Comparison of ENCODE assay signal across 8 mouse cellular contexts in the genomic region with DNA sequence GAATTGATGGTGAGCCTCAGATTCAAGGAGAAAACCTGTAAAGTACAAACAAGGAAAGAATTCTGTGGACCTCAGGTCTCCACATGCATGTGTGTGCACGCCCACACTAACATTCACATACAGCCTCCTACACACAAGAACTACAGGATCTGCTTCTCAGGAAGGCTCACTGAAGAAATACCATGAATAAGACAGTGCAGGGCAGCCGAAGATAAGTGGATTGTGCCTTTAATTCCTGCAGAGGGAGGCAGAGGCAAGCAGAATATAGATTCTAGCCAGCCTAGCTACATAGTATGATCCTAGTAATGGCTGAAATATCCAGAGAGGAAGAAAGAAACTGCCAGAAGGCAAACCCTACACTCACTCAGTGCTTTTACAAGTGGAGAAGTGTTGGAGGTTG. TPM values are rescaled to one million over a fixed set of nuclear protein-coding genes. Genes with fewer than 3 reads are reported as not detected.
A peak's percentile ranks its signal among the peaks of the same experiment; 100 is the strongest.
DNase-seq lines count a peak whose midpoint lies in the region; ATAC-seq and TF ChIP-seq lines count a peak whose summit lies in the region.

No protein-coding gene starts in this region.

- TF ChIP-seq CTCF in cerebellum, adult 2 months (IDR thresholded peaks at IDR 0.05; ENCODE audit: borderline replicate concordance, insufficient read depth, low read depth, low read length), result no peak

- no peaks in the 10 kb centered on the region for H3K36me3 ChIP-seq in forebrain, embryonic 13.5 days (ENCODE audit: poor library complexity, severe bottlenecking)
- H3K36me3 ChIP-seq in forebrain, embryonic 12.5 days (replicated peaks), result no peaks in the 10 kb centered on the region
- no peaks in the 10 kb centered on the region for H3K36me3 ChIP-seq in neural tube, embryonic 12.5 days
- no peaks in the 10 kb centered on the region; the same call in 1 of the 2 replicates for H3K36me3 ChIP-seq in limb, embryonic 15.5 days

- no peak overlapping the region for H3K4me3 ChIP-seq in forebrain, embryonic 13.5 days
- no peak overlapping the region for H3K4me3 ChIP-seq in forebrain, embryonic 12.5 days (replicated peaks)
- no peak overlapping the region for H3K4me3 ChIP-seq in neural tube, embryonic 12.5 days
- peak overlapping the region; percentile 99; the same call in 1 of the 2 replicates for H3K4me3 ChIP-seq in limb, embryonic 15.5 days
- no peak overlapping the region for H3K4me3 ChIP-seq in cerebellum, adult 2 months (replicated peaks; ENCODE audit: insufficient read depth, low read depth, low read length)

- no peak for DNase-seq in neural tube, embryonic 10.5 days (ENCODE audit: extremely low spot score, low spot score)
- no peak for DNase-seq in adrenal gland, postnatal 10 days
- DNase-seq in cerebellum, adult 2 months, result no peak
- DNase-seq in Muller cell, postnatal 12 days (ENCODE audit: inconsistent ontology term), result no peak

- H3K9ac ChIP-seq in forebrain, embryonic 13.5 days, result no peak overlapping the region
- H3K9ac ChIP-seq in forebrain, embryonic 12.5 days, result no peak overlapping the region
- no peak overlapping the region for H3K9ac ChIP-seq in neural tube, embryonic 12.5 days
- H3K9ac ChIP-seq in limb, embryonic 15.5 days, result no peak overlapping the region

- WGBS in forebrain, embryonic 13.5 days, result 68% methylated on average over 2 of the region's 2 CpGs
- 64% methylated on average over 2 of the region's 2 CpGs for WGBS in forebrain, embryonic 12.5 days
- WGBS in neural tube, embryonic 12.5 days, result 74% methylated on average over 2 of the region's 2 CpGs
- 50% methylated on average over 2 of the region's 2 CpGs for WGBS in limb, embryonic 15.5 days
- WGBS in cerebellum, adult 2 months, result 55% methylated on average over 2 of the region's 2 CpGs

- H3K27me3 ChIP-seq in forebrain, embryonic 13.5 days, result peaks cover 7% of the 10 kb centered on the region; the same call in 1 of the 2 replicates
- peaks cover 6% of the 10 kb centered on the region; the same call in 1 of the 2 replicates for H3K27me3 ChIP-seq in forebrain, embryonic 12.5 days
- peaks cover 3% of the 10 kb centered on the region; the same call in 1 of the 2 replicates for H3K27me3 ChIP-seq in neural tube, embryonic 12.5 days (replicated peaks)
- H3K27me3 ChIP-seq in limb, embryonic 15.5 days, result 0 out of 2 replicates have a peak, but pooled peaks cover 7% of the 10 kb centered on the region
- no peaks in the 10 kb centered on the region for H3K27me3 ChIP-seq in cerebellum, adult 2 months (ENCODE audit: control insufficient read depth, insufficient read depth, low read length)

- H3K9me3 ChIP-seq in forebrain, embryonic 13.5 days (replicated peaks), result no peaks in the 10 kb centered on the region
- H3K9me3 ChIP-seq in forebrain, embryonic 12.5 days, result no peaks in the 10 kb centered on the region
- no peaks in the 10 kb centered on the region for H3K9me3 ChIP-seq in neural tube, embryonic 12.5 days
- H3K9me3 ChIP-seq in limb, embryonic 15.5 days, result no peaks in the 10 kb centered on the region

- H3K27ac ChIP-seq in forebrain, embryonic 13.5 days, result no peak overlapping the region
- H3K27ac ChIP-seq in forebrain, embryonic 12.5 days, result no peak overlapping the region
- no peak overlapping the region for H3K27ac ChIP-seq in neural tube, embryonic 12.5 days
- H3K27ac ChIP-seq in limb, embryonic 15.5 days, result peak overlapping the region; percentile 84; the same call in 1 of the 2 replicates
- H3K27ac ChIP-seq in cerebellum, adult 2 months (ENCODE audit: insufficient read depth, low read length), result no peak overlapping the region

- H3K4me1 ChIP-seq in forebrain, embryonic 13.5 days, result peaks cover 17% of the 10 kb centered on the region
- peaks cover 15% of the 10 kb centered on the region for H3K4me1 ChIP-seq in forebrain, embryonic 12.5 days
- peaks cover 15% of the 10 kb centered on the region for H3K4me1 ChIP-seq in neural tube, embryonic 12.5 days
- peaks cover 13% of the 10 kb centered on the region for H3K4me1 ChIP-seq in limb, embryonic 15.5 days
- H3K4me1 ChIP-seq in cerebellum, adult 2 months (ENCODE audit: control insufficient read depth, insufficient read depth, low read length), result no peaks in the 10 kb centered on the region; the same call in 1 of the 2 replicates

- no peak for TF ChIP-seq POLR2A in cerebellum, adult 2 months (IDR thresholded peaks at IDR 0.05; ENCODE audit: borderline replicate concordance, insufficient read depth, low read length)

- peak; percentile 48 for ATAC-seq in forebrain, embryonic 13.5 days
- no peak for ATAC-seq in forebrain, embryonic 12.5 days (ENCODE audit: low FRiP score)
- 0 out of 2 replicates have a peak, but pooled peaks have one; percentile 10 for ATAC-seq in neural tube, embryonic 12.5 days (ENCODE audit: low FRiP score, low read depth)
- peak; percentile 48; the same call in 1 of the 2 replicates for ATAC-seq in limb, embryonic 15.5 days (ENCODE audit: insufficient number of reproducible peaks, low FRiP score, low TSS enrichment, low read depth)

- no peak overlapping the region for H3K4me2 ChIP-seq in forebrain, embryonic 13.5 days
- H3K4me2 ChIP-seq in forebrain, embryonic 12.5 days, result no peak overlapping the region
- no peak overlapping the region for H3K4me2 ChIP-seq in neural tube, embryonic 12.5 days (replicated peaks)
- no peak overlapping the region; the same call in 1 of the 2 replicates for H3K4me2 ChIP-seq in limb, embryonic 15.5 days

RNA-seq across cellular contexts. Expression of gene Ube2l3, which starts 0.5 kb away (rescaled TPM):
- 359 and 360 TPM in 2 replicates for polyA plus RNA-seq in forebrain, embryonic 13.5 days (2015; fragmentation: Nextera tagmentation; extraction: Ambion mirVana)
- 388 and 407 TPM in 2 replicates for polyA plus RNA-seq in forebrain, embryonic 12.5 days (2016; fragmentation: Nextera tagmentation; extraction: Ambion mirVana)
- 342 and 364 TPM in 2 replicates for polyA plus RNA-seq in neural tube, embryonic 12.5 days (2016; fragmentation: Nextera tagmentation; extraction: Ambion mirVana)
- polyA plus RNA-seq in limb, embryonic 15.5 days (2015; fragmentation: Nextera tagmentation; extraction: Ambion mirVana), result 313 and 321 TPM in 2 replicates
- 100 to 1,000 TPM; 163 to 176 TPM for total RNA-seq in adrenal gland, postnatal 10 days (2021)
- 128 and 133 TPM in 2 replicates for polyA plus RNA-seq in cerebellum, adult 2 months (2012; rRNA removed)

RNA-seq across cellular contexts. Expression of gene Rimbp3, which starts 6.4 kb away (rescaled TPM):
- polyA plus RNA-seq in forebrain, embryonic 13.5 days (2015; fragmentation: Nextera tagmentation; extraction: Ambion mirVana), result 1.4 and 1.9 TPM in 2 replicates
- 1.9 and 2.1 TPM in 2 replicates for polyA plus RNA-seq in forebrain, embryonic 12.5 days (2016; fragmentation: Nextera tagmentation; extraction: Ambion mirVana)
- polyA plus RNA-seq in neural tube, embryonic 12.5 days (2016; fragmentation: Nextera tagmentation; extraction: Ambion mirVana), result 1.8 and 2.1 TPM in 2 replicates
- 0.27 and 0.32 TPM in 2 replicates for polyA plus RNA-seq in limb, embryonic 15.5 days (2015; fragmentation: Nextera tagmentation; extraction: Ambion mirVana)
- total RNA-seq in adrenal gland, postnatal 10 days (2021), result under 1 TPM in 1 of 2 experiments, not detected in 1; 0.06 TPM
- 0.55 and 0.57 TPM in 2 replicates for polyA plus RNA-seq in cerebellum, adult 2 months (2012; rRNA removed)

RNA-seq across cellular contexts. Expression of gene Hic2, which starts 31.4 kb away (rescaled TPM):
- 7.2 and 9.0 TPM in 2 replicates for polyA plus RNA-seq in forebrain, embryonic 13.5 days (2015; fragmentation: Nextera tagmentation; extraction: Ambion mirVana)
- 12.7 and 13.4 TPM in 2 replicates for polyA plus RNA-seq in forebrain, embryonic 12.5 days (2016; fragmentation: Nextera tagmentation; extraction: Ambion mirVana)
- 11.7 and 12.4 TPM in 2 replicates for polyA plus RNA-seq in neural tube, embryonic 12.5 days (2016; fragmentation: Nextera tagmentation; extraction: Ambion mirVana)
- 4.1 and 4.7 TPM in 2 replicates for polyA plus RNA-seq in limb, embryonic 15.5 days (2015; fragmentation: Nextera tagmentation; extraction: Ambion mirVana)
- 1 to 10 TPM; 3.2 to 3.3 TPM for total RNA-seq in adrenal gland, postnatal 10 days (2021)
- polyA plus RNA-seq in cerebellum, adult 2 months (2012; rRNA removed), result 4.1 TPM in 2 replicates

RNA-seq across cellular contexts. Expression of gene Ccdc116, which starts 54.9 kb away (rescaled TPM):
- polyA plus RNA-seq in forebrain, embryonic 13.5 days (2015; fragmentation: Nextera tagmentation; extraction: Ambion mirVana), result 0.53 and 0.93 TPM in 2 replicates
- 0.63 and 0.65 TPM in 2 replicates for polyA plus RNA-seq in forebrain, embryonic 12.5 days (2016; fragmentation: Nextera tagmentation; extraction: Ambion mirVana)
- 1.4 and 1.5 TPM in 2 replicates for polyA plus RNA-seq in neural tube, embryonic 12.5 days (2016; fragmentation: Nextera tagmentation; extraction: Ambion mirVana)
- polyA plus RNA-seq in limb, embryonic 15.5 days (2015; fragmentation: Nextera tagmentation; extraction: Ambion mirVana), result 0.63 and 0.93 TPM in 2 replicates
- under 1 TPM; 0.39 to 0.66 TPM for total RNA-seq in adrenal gland, postnatal 10 days (2021)
- 1.5 TPM in 2 replicates for polyA plus RNA-seq in cerebellum, adult 2 months (2012; rRNA removed)

RNA-seq across cellular contexts. Expression of gene Ydjc, which starts 57.6 kb away (rescaled TPM):
- 11.1 and 12.8 TPM in 2 replicates for polyA plus RNA-seq in forebrain, embryonic 13.5 days (2015; fragmentation: Nextera tagmentation; extraction: Ambion mirVana)
- 8.0 and 9.6 TPM in 2 replicates for polyA plus RNA-seq in forebrain, embryonic 12.5 days (2016; fragmentation: Nextera tagmentation; extraction: Ambion mirVana)
- polyA plus RNA-seq in neural tube, embryonic 12.5 days (2016; fragmentation: Nextera tagmentation; extraction: Ambion mirVana), result 21.4 and 23.0 TPM in 2 replicates
- 14.0 and 14.3 TPM in 2 replicates for polyA plus RNA-seq in limb, embryonic 15.5 days (2015; fragmentation: Nextera tagmentation; extraction: Ambion mirVana)
- 1 to 10 TPM; 3.9 to 6.7 TPM for total RNA-seq in adrenal gland, postnatal 10 days (2021)
- 13.8 and 15.3 TPM in 2 replicates for polyA plus RNA-seq in cerebellum, adult 2 months (2012; rRNA removed)
